Mouse (Mus musculus): ENCODE measurements around the gene Atxn10. TPM values are rescaled to one million over a fixed set of nuclear protein-coding genes. Genes with fewer than 3 reads are reported as not detected.
"Not testable (repeated sequence)": the region's sequence is repeated elsewhere in the genome, so short reads cannot be mapped to it uniquely, and the experiment has no call there.

Gene Atxn10
- polyA plus RNA-seq, 1 experiment from 2014 or later, result 529 TPM

DNA sequence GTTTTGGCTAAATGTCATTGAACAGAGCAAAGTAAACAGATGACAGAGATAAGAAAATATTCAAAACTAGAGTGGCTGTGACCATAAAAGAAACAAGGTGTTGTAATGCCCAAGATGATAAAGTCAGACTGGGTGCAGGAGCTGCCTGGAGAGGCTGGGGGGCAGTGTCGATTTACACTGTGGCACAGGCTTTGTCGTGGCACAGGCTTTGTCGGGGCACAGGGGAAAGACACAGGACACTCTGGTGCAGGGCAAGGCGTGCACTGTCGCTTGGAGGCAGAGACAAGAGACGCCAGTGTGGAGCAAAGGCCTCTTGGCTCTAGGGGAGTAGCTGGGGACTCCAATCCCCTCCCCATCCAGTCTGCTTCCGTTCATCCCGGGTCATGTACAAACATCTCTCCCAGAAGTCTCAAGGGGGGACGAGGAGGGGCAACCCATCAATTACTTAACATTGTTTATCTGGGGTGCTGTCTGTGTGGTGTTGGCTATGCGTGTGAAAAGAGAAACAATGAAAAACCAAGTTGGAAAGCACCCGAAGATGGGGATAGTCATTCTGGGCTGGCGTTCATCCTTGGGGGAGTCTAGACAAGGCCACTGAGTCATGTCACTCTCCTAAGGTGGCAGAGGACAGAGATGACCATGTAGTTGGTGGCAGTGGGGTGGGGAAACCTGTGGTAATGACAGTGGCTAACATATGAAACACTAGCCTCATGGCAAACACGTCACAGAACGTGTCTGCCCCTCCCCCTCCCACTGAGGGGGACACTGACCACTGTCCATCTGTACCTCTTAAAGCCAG is 19.5 kb upstream of the Atxn10 start:
- no peaks in the 10 kb centered on the region for H3K9me3 ChIP-seq
- H3K36me3 ChIP-seq (replicated peaks), result no peaks in the 10 kb centered on the region
- 54% methylated on average over 14 of the region's 14 CpGs for WGBS
- H3K27me3 ChIP-seq (replicated peaks), result no peaks in the 10 kb centered on the region; the same call in 1 of the 2 replicates
- H3K4me3 ChIP-seq, result no peak overlapping the region
- H3K27ac ChIP-seq, result no peak overlapping the region
- H3K4me2 ChIP-seq, result no peak overlapping the region
- peaks cover 14% of the 10 kb centered on the region for H3K4me1 ChIP-seq
- ATAC-seq (replicated peaks), result no peak
- no peak overlapping the region for H3K9ac ChIP-seq

DNA sequence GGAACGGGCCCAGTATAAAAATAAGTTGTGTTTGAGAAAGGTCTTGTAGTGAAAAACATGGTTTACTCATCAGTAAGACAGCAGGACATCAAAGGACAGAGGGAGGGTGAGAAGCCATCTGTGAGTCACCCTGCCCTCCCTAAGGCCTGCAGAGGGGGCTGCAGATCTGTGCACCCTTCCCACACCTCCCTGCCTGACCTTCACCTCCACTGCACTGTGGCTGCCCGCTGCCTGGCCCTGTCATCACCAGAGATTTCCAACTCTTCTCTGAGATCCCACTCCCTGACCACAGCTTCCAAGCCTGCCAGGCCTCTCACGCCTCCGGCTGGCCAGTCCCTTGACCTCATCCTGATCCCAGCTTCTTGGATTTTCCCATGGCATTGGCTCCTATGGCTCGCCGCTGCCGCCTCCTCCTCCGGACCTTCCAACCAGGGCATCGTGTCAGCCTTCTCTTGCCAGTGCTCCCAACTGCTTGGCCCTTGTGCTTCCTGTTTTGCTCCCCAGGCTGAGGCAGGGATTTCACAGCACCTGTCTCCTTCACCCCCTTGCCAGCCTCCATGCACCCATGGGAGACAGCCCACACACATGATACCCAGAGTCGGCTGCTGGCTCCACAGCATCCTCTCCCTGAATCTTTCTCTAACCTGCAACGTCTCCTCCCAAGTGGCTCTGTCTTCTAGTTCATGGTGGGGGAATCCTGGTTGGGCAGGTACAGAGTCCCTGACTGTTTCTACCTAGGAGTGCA is 15.9 kb upstream of the Atxn10 start:
- Histone ChIP-seq H3K9me3 (no peaks in the 10 kb centered on the region), H3K27ac (no peak overlapping the region), H3K9ac (no peak overlapping the region), H3K4me3 (no peak overlapping the region), H3K4me2 (no peak overlapping the region), H3K36me3 (replicated peaks) (no peaks in the 10 kb centered on the region), H3K27me3 (replicated peaks) (no peaks in the 10 kb centered on the region), H3K4me1 (peaks cover 6% of the 10 kb centered on the region)
- no peak for ATAC-seq (replicated peaks)
- WGBS, result 86% methylated on average over 11 of the region's 11 CpGs

DNA sequence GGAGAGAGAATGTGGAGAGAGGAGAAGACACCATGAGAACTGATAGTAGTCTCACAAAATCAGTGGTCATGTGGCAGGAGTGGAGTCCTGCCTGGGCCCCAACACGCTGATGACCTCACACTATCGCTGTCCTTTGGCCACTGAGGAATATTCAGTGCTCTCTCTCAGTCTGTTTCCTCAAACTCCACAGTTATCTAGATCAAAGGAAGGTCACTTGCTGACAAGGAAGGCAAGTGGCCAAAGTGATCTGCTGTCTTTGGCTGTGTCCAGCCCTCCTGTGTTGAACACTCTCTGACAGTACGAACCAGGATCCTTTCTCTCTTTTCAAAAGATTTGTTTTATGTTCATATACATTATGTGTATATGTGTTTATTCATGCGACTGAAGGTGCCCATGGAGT is 12.8 kb upstream of the Atxn10 start:
- Histone ChIP-seq H3K36me3 (replicated peaks) (no peaks in the 10 kb centered on the region), H3K9ac (no peak overlapping the region), H3K27me3 (replicated peaks) (no peaks in the 10 kb centered on the region), H3K4me1 (no peaks in the 10 kb centered on the region), H3K27ac (no peak overlapping the region), H3K4me3 (no peak overlapping the region), H3K9me3 (no peaks in the 10 kb centered on the region), H3K4me2 (no peak overlapping the region)
- WGBS, result 93% methylated on average over 4 of the region's 4 CpGs
- no peak for ATAC-seq (replicated peaks)

DNA sequence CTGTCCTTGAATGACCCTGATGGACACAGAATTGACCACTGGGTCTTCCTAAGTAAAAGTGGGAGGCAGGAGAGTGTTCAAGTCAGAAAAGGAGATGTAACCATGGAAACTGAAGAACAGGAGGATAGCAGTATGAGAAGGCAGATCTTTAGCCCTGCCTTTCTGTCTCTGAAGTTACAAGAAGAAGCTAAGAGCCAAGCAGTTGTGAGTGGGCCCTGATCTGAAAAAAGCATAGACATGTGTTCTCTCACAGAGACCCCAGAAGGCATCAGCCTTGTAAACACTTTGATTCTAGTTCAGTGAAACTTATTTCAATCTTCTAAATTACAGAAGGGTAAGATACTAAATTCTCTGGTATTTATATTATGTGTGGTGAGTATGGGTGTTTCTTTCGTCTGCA is 11.6 kb upstream of the Atxn10 start:
- H3K9me3 ChIP-seq, result no peaks in the 10 kb centered on the region
- no peaks in the 10 kb centered on the region for H3K27me3 ChIP-seq (replicated peaks)
- no peaks in the 10 kb centered on the region for H3K4me1 ChIP-seq
- WGBS, result 100% methylated on average over 1 of the region's 1 CpGs
- no peak overlapping the region for H3K9ac ChIP-seq
- no peak overlapping the region for H3K27ac ChIP-seq
- no peak overlapping the region for H3K4me3 ChIP-seq
- H3K36me3 ChIP-seq (replicated peaks), result no peaks in the 10 kb centered on the region
- no peak for ATAC-seq (replicated peaks)
- H3K4me2 ChIP-seq, result no peak overlapping the region

DNA sequence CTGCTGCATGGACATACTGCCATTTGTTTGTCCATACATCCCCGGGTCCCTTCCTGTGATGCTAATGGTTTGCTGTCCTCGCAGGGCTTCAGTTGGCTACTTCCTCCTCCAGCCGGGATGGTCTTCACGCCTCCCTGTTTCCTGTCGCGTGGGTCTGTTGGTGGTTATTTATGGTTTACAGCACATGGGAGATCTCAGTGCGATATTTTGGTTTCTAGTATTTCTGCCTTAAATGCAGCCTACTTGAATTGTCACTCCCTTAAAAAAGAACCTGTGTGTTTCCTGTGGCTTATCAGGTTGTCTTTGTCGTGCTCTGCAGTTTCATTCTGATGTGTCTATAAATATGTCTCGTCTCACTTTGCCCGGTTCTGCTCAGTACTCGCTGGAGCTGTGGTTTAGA is 8.2 kb upstream of the Atxn10 start:
- Histone ChIP-seq H3K4me3 (no peak overlapping the region), H3K36me3 (replicated peaks) (no peaks in the 10 kb centered on the region), H3K9ac (no peak overlapping the region), H3K27ac (no peak overlapping the region), H3K27me3 (replicated peaks) (no peaks in the 10 kb centered on the region), H3K9me3 (no peaks in the 10 kb centered on the region), H3K4me1 (no peaks in the 10 kb centered on the region), H3K4me2 (no peak overlapping the region)
- ATAC-seq (replicated peaks), result no peak
- 72% methylated on average over 11 of the region's 11 CpGs for WGBS

DNA sequence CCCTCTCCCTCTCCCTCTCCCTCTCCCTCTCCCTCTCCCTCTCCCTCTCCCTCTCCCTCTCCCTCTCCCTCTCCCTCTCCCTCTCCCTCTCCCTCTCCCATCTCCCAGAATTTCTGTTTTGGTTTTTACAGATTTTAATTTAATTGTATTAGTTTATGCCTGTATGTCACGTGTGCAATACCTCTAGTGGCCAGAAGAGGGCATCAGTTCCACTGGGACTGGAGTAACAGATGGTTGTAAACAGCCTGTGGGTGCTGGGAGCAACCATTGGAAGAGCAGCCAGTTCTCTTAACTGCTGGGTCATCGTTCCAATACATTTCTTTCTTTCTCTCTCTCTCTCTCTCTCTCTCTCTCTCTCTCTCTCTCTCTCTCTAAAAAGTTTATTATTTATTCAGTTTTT is 7.6 kb upstream of the Atxn10 start:
- not testable (repeated sequence) for H3K4me2 ChIP-seq; H3K4me1 ChIP-seq; H3K9ac ChIP-seq; H3K27ac ChIP-seq; ATAC-seq (replicated peaks); H3K27me3 ChIP-seq (replicated peaks); H3K36me3 ChIP-seq (replicated peaks); H3K9me3 ChIP-seq; H3K4me3 ChIP-seq
- 83% methylated on average over 2 of the region's 2 CpGs for WGBS

DNA sequence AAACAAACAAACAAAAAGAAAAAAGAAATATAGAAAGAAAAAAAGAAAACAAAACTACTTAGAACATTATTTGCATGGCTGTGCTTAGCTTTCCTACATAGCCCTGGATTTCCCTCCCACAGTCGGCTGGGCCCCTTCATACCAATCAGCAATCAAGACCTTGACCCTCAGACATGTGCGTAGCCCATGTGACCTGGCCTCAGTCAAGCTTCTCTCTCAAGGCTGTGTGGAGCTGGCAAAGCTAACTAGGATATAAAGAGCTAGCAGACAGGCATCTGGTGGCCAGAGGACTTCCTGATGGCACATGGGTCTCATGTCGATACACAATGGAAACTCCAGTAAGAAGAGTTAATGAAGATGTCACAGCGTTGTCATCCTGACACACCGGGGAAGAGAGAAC is 6.9 kb upstream of the Atxn10 start:
- H3K4me1 ChIP-seq, result no peaks in the 10 kb centered on the region
- no peaks in the 10 kb centered on the region for H3K27me3 ChIP-seq (replicated peaks)
- no peak overlapping the region for H3K4me2 ChIP-seq
- no peaks in the 10 kb centered on the region for H3K36me3 ChIP-seq (replicated peaks)
- no peak overlapping the region for H3K4me3 ChIP-seq
- WGBS, result 87% methylated on average over 5 of the region's 5 CpGs
- H3K27ac ChIP-seq, result no peak overlapping the region
- no peaks in the 10 kb centered on the region for H3K9me3 ChIP-seq
- ATAC-seq (replicated peaks), result no peak
- no peak overlapping the region for H3K9ac ChIP-seq

DNA sequence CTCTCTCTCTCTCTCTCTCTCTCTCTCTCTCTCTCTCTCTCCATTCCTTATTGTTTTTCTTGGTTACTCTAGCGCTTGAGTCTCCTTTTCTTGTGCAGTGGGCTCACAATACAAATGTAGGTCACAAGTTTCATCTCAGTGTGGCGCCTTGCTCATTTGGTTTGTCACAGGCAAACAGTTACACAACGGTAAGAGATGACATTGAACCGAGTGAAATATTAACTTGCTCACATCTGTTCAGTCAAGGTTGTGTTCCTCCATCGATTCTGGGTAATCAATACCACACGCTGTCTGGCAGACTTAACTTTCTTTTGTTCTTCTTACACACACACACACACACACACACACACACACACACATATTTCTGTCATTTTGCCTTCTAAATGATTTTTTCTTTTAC is 6.0 kb upstream of the Atxn10 start:
- WGBS, result 86% methylated on average over 6 of the region's 6 CpGs
- no peaks in the 10 kb centered on the region for H3K9me3 ChIP-seq
- no peak for ATAC-seq (replicated peaks)
- H3K4me1 ChIP-seq, result no peaks in the 10 kb centered on the region
- no peak overlapping the region for H3K4me3 ChIP-seq
- H3K9ac ChIP-seq, result no peak overlapping the region
- no peaks in the 10 kb centered on the region for H3K27me3 ChIP-seq (replicated peaks)
- no peaks in the 10 kb centered on the region for H3K36me3 ChIP-seq (replicated peaks)
- H3K4me2 ChIP-seq, result no peak overlapping the region
- no peak overlapping the region for H3K27ac ChIP-seq

DNA sequence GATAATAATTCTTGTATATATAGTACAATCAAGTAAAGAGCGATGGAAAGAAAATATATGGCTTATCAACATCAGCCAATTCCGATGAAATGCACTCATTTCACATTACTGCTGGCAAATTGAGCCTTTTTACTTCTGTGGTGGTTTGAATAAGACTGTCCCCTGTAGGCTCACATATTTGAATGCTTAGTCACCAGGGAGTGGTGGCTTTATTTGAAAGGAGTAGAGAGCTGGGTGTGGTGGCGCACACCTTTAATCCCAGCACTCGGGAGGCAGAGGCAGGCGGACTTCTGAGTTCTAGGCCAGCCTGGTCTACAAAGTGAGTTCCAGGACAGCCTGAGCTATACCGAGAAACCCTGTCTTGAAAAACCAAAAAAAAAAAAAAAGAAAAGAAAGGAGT is 2.5 kb upstream of the Atxn10 start:
- H3K9me3 ChIP-seq; H3K9ac ChIP-seq; H3K36me3 ChIP-seq (replicated peaks); H3K4me3 ChIP-seq; ATAC-seq (replicated peaks); H3K4me2 ChIP-seq; H3K27me3 ChIP-seq (replicated peaks); H3K27ac ChIP-seq: not testable (repeated sequence)
- peaks cover 21% of the 10 kb centered on the region for H3K4me1 ChIP-seq
- WGBS, result 90% methylated on average over 6 of the region's 6 CpGs

DNA sequence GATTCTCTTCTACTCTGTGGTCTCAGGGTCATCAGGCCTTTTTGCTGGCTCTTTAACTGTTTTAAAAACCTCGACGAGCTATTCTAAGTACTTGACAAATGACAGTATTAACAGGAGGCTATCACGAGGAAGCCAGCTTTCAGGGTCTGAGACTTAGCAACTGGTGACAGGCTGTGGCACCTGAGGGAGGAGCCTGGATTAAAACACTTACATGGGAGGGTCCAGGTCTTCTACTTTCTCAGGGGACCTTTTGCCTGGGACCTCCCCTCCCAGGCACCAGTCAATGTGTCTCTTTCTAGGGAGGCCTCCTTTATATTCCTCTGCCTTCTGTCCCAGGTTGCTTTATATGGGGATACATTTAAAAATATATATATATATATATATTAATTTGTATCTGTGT is 1.8 kb upstream of the Atxn10 start:
- H3K9me3 ChIP-seq, result no peaks in the 10 kb centered on the region
- H3K4me3 ChIP-seq, result no peak overlapping the region
- 79% methylated on average over 3 of the region's 3 CpGs for WGBS
- H3K4me1 ChIP-seq, result peaks cover 28% of the 10 kb centered on the region
- H3K36me3 ChIP-seq (replicated peaks), result no peaks in the 10 kb centered on the region
- H3K27ac ChIP-seq, result no peak overlapping the region
- H3K27me3 ChIP-seq (replicated peaks), result no peaks in the 10 kb centered on the region
- no peak overlapping the region for H3K9ac ChIP-seq
- ATAC-seq (replicated peaks), result no peak
- H3K4me2 ChIP-seq, result no peak overlapping the region

DNA sequence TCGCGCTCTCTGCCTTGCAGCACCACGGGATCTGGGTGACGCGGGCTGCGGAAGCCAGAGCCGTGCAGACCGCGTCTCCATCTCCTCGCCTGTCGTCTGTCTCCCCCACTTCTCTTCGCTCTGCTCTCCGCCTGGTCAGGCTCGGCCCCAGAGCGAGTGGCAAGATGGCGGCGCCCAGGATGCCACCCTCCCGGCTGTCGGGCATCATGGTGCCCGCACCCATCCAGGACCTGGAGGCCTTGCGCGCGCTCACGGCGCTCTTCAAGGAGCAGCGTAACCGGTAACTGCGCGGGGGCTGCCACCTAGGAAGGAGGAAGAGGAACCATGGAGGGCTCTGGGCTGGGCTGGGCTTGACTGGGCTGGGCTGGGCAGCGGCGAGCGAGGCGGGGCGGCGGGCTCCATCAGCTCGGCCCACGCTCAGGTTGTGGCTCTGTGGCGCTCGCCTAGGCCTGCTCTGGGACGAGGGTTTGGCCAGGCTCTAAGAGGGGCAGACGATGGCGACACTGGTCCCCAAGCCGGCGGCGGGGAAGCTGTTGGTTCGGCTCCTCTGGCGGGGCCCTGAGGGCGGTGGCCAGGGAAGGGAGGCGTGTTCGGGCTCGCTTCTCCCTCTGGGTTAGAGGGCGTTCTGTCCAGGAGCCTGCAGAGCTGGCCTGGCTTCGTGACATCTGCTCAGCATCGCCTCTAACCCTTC is 401 bp downstream of the Atxn10 start:
- peak overlapping the region; percentile 98 for H3K9ac ChIP-seq

DNA sequence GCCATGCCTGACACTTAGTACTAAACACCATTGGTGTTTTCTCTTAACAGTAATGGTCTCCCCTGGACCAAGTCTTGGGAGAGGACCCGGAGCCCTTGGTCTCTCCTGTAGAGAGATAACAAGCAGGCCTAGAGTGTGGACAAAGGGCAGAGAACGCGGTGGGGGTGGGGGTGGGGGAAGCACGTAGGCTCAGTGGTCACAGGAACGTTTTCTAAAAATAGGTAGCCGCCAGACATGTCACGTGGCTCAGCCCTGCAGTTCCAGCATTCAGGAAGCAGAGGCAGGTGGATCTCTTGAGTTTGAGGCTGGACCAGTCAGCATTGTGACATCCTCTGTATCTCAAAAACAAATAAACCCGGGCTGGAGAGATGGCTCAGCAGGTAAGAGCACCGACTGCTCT is 1.2 kb downstream of the Atxn10 start:
- WGBS, result 48% methylated on average over 9 of the region's 9 CpGs
- no peaks in the 10 kb centered on the region for H3K36me3 ChIP-seq (replicated peaks)
- H3K4me1 ChIP-seq, result peaks cover 29% of the 10 kb centered on the region
- no peak for ATAC-seq (replicated peaks)
- H3K4me3 ChIP-seq, result peak overlapping the region; percentile 92
- peak overlapping the region; percentile 61 for H3K4me2 ChIP-seq
- peak overlapping the region; percentile 98 for H3K9ac ChIP-seq
- no peaks in the 10 kb centered on the region for H3K27me3 ChIP-seq (replicated peaks)
- H3K9me3 ChIP-seq, result no peaks in the 10 kb centered on the region
- peak overlapping the region; percentile 99 for H3K27ac ChIP-seq

More for the DNA sequence above, 401 bp downstream of the Atxn10 start:
- Histone ChIP-seq H3K27me3 (replicated peaks) (no peaks in the 10 kb centered on the region), H3K36me3 (replicated peaks) (no peaks in the 10 kb centered on the region), H3K4me3 (peak overlapping the region; percentile 92), H3K4me2 (peak overlapping the region; percentile 61), H3K4me1 (peaks cover 29% of the 10 kb centered on the region), H3K27ac (peak overlapping the region; percentile 99), H3K9me3 (no peaks in the 10 kb centered on the region)
- peak; percentile 95 for ATAC-seq (replicated peaks)
- WGBS, result under 1% methylated on average over 53 of the region's 54 CpGs
